Mouse (Mus musculus) 3T3-L1 (cell line): ENCODE results near the gene Pcyt1a.
A peak's percentile ranks its signal among the peaks of the same experiment; 100 is the strongest.

ENCODE experiments used
- DNase-seq: peaks from one replicate; pipeline ENCODE4 v3.0.0-alpha.2; 2015; ENCODE audit warnings: low read depth, low spot score

The Pcyt1a gene

DNA sequence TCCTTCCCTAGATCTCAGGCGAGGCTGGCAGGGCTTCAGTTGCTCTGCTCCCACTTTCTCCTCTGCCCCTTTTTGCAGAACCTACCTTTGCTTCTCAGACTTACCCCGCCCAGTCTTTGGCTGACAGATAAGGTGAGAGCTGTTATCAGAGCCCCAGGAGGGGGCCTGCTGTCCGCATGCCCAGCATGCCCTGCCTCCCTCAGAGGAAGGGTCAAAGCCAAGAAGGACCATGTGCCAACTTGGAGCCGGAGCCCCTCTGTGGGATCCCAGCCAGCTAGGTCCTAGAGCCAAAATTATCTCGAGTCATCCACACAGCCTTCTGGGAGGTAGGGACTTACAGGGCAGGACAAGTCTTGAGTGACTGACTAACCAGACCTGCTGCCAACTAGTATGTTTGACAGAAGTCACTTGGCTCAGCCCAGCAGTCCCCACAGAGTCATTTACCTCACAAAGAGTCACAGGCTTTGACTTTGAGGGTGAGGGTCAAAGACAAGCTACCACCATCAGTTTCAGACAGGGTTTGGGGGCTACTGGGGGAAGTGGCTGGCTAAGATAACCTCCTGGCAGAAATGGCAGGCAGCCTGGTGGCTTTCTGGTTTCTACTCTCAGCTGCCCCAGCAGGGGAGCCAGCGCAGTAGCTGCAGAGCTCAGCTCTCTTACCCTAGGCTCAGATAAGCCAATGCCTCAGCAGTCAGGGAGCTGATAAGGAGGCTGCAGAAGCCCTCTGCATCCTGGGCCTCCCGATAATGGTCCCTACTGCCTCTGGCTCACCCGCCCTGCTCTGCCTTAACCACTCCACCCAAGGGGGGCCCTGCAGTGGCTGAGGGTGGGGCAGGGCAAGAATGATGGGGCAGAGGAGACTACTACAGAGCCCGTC lies 78.6 kb downstream of the Pcyt1a start:
- no peak for DNase-seq

- DNase-seq, result no peak
These were observed 79.9 kb downstream of the Pcyt1a start for GRCm38 (mm10) chr16:32510399-32511337.

- DNase-seq, result no peak
These were observed 80.6 kb downstream of the Pcyt1a start for GRCm38 (mm10) chr16:32511338-32511734.

GRCm38 (mm10) chr16:32511827-32512490 lies 81.2 kb downstream of the Pcyt1a start:
- no peak for DNase-seq

DNA sequence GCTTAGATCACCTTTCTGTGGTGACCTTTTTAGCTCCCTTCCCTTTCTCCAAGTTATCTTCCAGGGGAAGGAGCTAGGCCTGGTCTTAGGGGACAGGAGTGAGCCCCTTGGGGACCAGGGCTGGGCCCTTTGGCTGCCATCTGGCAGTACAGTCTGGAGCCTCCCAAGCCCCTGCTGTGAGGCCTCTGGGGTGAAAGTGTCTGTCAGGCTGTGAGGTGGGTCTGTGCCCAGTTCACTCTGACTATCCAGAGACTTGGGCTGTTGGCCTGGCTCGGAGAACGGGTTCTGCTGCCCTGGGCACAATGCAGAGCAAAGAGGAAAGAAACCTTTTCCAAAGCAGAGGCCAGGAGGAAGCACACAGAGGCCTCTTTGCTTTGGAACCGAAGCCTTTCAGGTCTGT lies 82.2 kb downstream of the Pcyt1a start:
- no peak for DNase-seq

DNA sequence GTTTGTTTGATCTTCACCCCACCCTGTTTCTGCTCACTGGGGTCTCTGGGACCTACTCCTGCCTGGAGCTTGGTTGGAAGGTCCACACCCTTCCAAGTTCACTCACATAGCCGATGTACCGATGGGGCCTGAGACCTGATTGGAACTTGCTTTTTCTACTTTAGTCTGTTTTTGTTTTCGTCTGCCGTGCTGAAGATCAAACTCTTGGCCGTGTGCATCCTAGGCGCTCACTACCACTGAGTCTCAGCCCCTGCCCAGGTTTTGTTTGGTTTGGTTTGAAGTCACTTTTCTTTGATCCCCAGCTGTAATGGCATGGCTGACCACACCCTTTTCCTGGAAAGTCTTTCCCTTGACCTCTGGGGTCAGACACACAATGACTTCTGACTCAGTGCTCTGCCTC lies 82.7 kb downstream of the Pcyt1a start:
- no peak for DNase-seq

DNA sequence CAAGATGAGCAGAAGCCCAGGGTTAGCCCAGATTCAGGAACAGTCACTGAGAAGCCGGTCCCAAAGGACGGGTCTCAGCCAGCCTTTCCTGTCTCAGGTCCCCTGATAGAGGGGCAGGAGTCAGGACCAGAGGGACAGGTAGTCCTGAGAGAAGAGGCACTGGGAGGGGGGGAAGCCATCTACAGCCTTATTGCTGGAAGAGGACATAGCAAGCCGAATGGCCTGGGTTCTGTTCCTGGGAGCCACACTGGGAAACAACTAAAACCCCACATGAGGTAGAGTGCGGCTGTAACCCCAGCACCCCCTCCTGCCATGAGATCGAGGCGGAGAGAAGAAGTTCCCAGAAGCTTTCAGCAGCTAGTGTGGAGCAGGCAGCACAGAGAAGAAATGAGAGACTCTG lies 83.2 kb downstream of the Pcyt1a start:
- no peak for DNase-seq

- DNase-seq, result peak; percentile 11
These were observed 85.6 kb downstream of the Pcyt1a start for GRCm38 (mm10) chr16:32516006-32516962.

DNA sequence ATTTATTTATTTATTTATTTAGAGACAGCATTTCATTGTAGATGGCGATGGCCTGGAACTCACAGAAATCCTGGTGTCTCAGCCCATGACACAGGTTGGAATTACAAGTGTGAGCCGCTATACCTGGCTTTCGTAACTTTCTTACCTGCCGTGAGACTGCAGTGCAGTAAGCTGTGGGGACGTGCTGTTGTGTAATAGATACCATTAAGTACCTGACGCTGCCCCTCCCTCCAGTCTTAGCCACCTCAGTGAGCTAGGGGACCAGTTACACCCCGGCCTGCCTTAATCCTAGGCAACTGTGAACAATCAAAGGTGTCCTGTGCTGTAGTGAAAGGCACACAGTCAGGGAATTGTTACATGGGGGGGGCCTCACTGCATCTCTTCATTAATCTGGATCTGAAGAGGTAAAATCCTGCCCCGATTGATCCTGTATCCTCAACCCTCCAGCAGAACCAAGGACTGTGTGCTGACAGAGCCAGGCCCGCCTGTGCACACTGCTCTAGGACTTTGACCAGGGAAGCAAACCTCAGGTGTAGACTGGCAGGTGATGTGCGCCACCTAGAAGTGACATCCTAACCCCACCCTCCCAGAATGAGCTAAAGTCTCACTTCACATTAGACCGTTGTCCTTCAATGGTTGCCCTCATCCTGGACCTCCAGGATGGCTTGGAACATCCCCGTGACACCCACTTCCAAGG lies 87.2 kb downstream of the Pcyt1a start:
- no peak for DNase-seq

DNA sequence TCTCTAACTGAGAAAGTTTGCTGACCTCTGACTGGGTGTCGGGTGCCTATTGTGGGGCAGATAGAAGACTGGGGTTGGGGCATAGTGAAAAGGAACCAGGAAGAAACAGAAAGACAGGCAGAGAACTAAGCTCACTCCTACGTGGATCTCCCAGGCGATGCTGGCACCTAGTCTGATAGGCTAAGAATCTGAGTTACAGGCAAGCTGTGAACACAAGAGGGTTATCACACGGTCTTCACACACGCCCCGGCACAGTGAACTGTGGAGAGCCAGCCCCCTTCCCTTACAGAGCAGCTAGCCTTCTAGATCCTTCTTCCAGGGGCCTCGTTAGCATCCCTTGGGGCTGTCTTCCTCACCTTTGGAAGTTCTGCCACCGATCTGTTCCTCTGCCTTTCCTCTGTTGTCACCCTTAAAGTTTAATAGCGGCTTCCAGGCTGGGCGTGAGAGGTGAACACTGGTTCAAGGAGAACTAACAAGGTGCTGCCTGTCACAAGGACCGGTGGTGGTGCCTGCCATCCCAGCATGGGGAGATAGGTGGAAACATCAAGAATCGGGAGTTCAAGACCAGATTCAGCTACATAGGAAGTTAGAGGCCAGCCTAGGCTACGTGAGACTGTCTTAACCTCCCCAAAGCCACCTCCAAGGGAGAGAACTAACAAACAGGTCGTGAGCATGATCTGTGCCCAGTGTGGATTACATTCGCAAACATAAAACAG lies 89.1 kb downstream of the Pcyt1a start:
- no peak for DNase-seq

- no peak for DNase-seq
These were observed 89.6 kb downstream of the Pcyt1a start for GRCm38 (mm10) chr16:32520372-32520748.

- DNase-seq, result no peak
These were observed 92.0 kb downstream of the Pcyt1a start for GRCm38 (mm10) chr16:32522578-32523194.

GRCm38 (mm10) chr16:32523462-32524243 lies 92.9 kb downstream of the Pcyt1a start:
- peak; percentile 56 for DNase-seq

GRCm38 (mm10) chr16:32524244-32524615 lies 93.5 kb downstream of the Pcyt1a start:
- DNase-seq, result no peak
